Mouse (Mus musculus): ENCODE measurements around the gene Atp13a5.

Atp13a5 gene

DNA sequence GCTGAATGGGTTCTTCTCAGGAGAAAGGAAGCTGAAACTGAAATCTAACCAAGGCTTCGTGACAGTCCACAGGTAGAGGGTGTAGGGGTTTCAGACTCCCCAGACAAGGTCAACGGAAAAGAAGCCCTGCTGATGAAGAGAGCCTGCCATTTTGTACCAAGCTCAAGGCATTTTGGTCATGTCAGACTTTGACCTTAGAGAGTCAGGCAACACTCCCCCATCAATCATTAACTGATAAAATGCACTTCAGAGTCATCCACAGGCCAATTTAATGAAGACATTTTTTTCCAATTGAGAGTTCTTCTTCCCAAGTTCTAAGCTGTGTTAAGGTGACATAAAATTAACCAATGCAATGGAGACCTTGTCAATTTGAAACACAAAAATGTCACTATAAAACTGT, 177.4 kb downstream of the Atp13a5 start:
- no peak for DNase-seq

DNA sequence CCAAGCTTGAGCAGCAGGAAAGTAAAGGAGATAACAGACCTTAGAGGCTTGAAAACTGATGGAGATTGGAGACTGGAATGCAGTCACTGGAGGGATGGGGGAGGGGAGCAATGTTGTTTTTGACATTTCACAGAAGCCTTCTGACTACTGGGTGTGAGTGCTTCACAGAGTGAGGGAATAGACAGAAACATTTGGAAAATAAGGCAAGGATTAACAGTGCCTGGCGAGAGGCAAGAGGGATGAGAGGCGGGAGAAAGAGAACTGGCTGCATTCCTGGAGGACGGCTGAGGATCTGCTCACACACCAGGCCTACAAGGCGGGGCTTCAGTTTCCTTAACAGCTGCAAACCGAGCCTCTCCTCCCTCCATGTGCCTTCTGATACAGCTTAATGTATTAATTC, 180.1 kb downstream of the Atp13a5 start:
- DNase-seq, result no peak

GRCm38 (mm10) chr16:29195156-29195555, 183.4 kb downstream of the Atp13a5 start:
- DNase-seq, result no peak

- no peak for DNase-seq
Measured at GRCm38 (mm10) chr16:29193981-29194380, 184.6 kb downstream of the Atp13a5 start.

DNA sequence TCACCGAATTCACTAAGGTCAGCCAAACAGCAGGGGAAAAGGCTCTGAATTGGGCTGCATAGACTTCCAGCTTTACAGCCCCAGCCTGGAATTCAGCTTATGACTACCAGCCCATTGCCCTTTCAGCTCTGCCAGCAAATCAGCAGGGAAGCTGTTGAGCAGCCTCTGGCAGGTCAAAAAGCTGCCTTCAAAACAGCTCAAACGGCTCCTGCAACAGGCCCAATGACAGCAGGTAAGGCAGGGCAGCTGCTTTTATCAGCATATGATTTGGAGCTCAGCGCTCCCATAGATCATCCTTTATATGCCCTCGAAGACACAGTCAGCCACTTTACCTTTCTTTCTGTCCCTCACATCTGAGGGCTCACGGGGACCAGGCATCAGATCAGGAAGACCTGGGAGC, 185.6 kb downstream of the Atp13a5 start:
- DNase-seq, result no peak
